ENCODE assay signal across 8 mouse cellular contexts in genomic region chr2:80969354-80969753, GRCm38 (mm10).
DNase-seq lines count a peak whose midpoint lies in the region; ATAC-seq and TF ChIP-seq lines count a peak whose summit lies in the region.
"Had no signal": no experiment of that assay in that cellular context is flagged by ENCODE, and none has a peak within 500 bp of the region (broad histone marks: within the 10 kb centered on the region; RNA-seq: fewer than 3 reads in every experiment).

No protein-coding gene starts in this region.

- no peak overlapping the region for H3K4me3 ChIP-seq in hindbrain, postnatal 0 days (ENCODE audit: low read length)
- no peak overlapping the region for H3K4me3 ChIP-seq in hindbrain, embryonic 10.5 days
- no peak overlapping the region for H3K4me3 ChIP-seq in heart, embryonic 12.5 days
- H3K4me3 ChIP-seq in left cerebral cortex, adult 2 months = no peak overlapping the region
- no peak overlapping the region for H3K4me3 ChIP-seq in stomach, embryonic 16.5 days (replicated peaks; ENCODE audit: low read length)
- H3K4me3 ChIP-seq: neural tube, embryonic 13.5 days had no signal

- WGBS in hindbrain, postnatal 0 days = 43% methylated on average over 5 of the region's 5 CpGs
- 76% methylated on average over 5 of the region's 5 CpGs for WGBS in hindbrain, embryonic 10.5 days
- WGBS in heart, embryonic 12.5 days = 12% methylated on average over 5 of the region's 5 CpGs
- WGBS in stomach, embryonic 16.5 days = 34% methylated on average over 5 of the region's 5 CpGs

- H3K4me1 ChIP-seq in hindbrain, postnatal 0 days (ENCODE audit: insufficient read depth, low read length) = no peaks in the 10 kb centered on the region
- no peaks in the 10 kb centered on the region for H3K4me1 ChIP-seq in hindbrain, embryonic 10.5 days (replicated peaks)
- H3K4me1 ChIP-seq in heart, embryonic 12.5 days (replicated peaks) = peaks cover 15% of the 10 kb centered on the region
- peaks cover 7% of the 10 kb centered on the region; the same call in 1 of the 2 replicates for H3K4me1 ChIP-seq in stomach, embryonic 16.5 days (ENCODE audit: control insufficient read depth, insufficient read depth, low read length)
- H3K4me1 ChIP-seq: neural tube, embryonic 13.5 days had no signal

- intact Hi-C loops in left cerebral cortex, adult 2 months (cut with DNase I) = no loop called here

- H3K27me3 ChIP-seq in hindbrain, postnatal 0 days (ENCODE audit: insufficient read depth, low read length) = no peaks in the 10 kb centered on the region
- H3K27me3 ChIP-seq in hindbrain, embryonic 10.5 days (ENCODE audit: insufficient read depth, poor library complexity, severe bottlenecking) = no peaks in the 10 kb centered on the region
- no peaks in the 10 kb centered on the region for H3K27me3 ChIP-seq in heart, embryonic 12.5 days (replicated peaks)
- no peaks in the 10 kb centered on the region for H3K27me3 ChIP-seq in stomach, embryonic 16.5 days (ENCODE audit: control insufficient read depth, insufficient read depth, low read length)
- H3K27me3 ChIP-seq: neural tube, embryonic 13.5 days had no signal

- no peak overlapping the region for H3K4me2 ChIP-seq in hindbrain, postnatal 0 days (ENCODE audit: low read depth, low read length)
- H3K4me2 ChIP-seq in heart, embryonic 12.5 days = 0 out of 2 replicates have a peak overlapping the region, but pooled peaks have one; percentile 12
- no peak overlapping the region for H3K4me2 ChIP-seq in stomach, embryonic 16.5 days (ENCODE audit: low read depth, low read length)
- H3K4me2 ChIP-seq: neural tube, embryonic 13.5 days had no signal

- H3K36me3 ChIP-seq in hindbrain, postnatal 0 days (ENCODE audit: insufficient read depth, low read length) = no peaks in the 10 kb centered on the region
- H3K36me3 ChIP-seq in hindbrain, embryonic 10.5 days = no peaks in the 10 kb centered on the region
- H3K36me3 ChIP-seq in heart, embryonic 12.5 days = no peaks in the 10 kb centered on the region
- no peaks in the 10 kb centered on the region for H3K36me3 ChIP-seq in stomach, embryonic 16.5 days (ENCODE audit: control insufficient read depth, insufficient read depth, low read length)
- H3K36me3 ChIP-seq: neural tube, embryonic 13.5 days had no signal

- DNase-seq in hindbrain, postnatal 0 days (ENCODE audit: low spot score) = peak; percentile 72
- DNase-seq in hindbrain, embryonic 10.5 days (ENCODE audit: low spot score) = no peak
- peak; percentile 49 to 50 for DNase-seq in cerebellum, postnatal 14 days
- DNase-seq in left cerebral cortex, adult 2 months (ENCODE audit: extremely low spot score in 1 of 2, low spot score in 2 of 2) = peak; percentile 28 to 35
- DNase-seq in spleen, adult 12 weeks (ENCODE audit: low spot score) = no peak

- H3K9me3 ChIP-seq in hindbrain, postnatal 0 days (ENCODE audit: low read length) = no peaks in the 10 kb centered on the region
- H3K9me3 ChIP-seq in hindbrain, embryonic 10.5 days = no peaks in the 10 kb centered on the region
- H3K9me3 ChIP-seq in heart, embryonic 12.5 days (replicated peaks) = no peaks in the 10 kb centered on the region
- H3K9me3 ChIP-seq in stomach, embryonic 16.5 days (replicated peaks; ENCODE audit: control insufficient read depth, low read length) = no peaks in the 10 kb centered on the region
- H3K9me3 ChIP-seq: neural tube, embryonic 13.5 days had no signal

- no peak for TF ChIP-seq CTCF in hindbrain, postnatal 0 days (IDR thresholded peaks at IDR 0.05; ENCODE audit: low read depth)
- TF ChIP-seq CTCF in left cerebral cortex, adult 2 months (IDR thresholded peaks at IDR 0.05) = no peak

- H3K9ac ChIP-seq in hindbrain, postnatal 0 days (replicated peaks; ENCODE audit: low read length) = no peak overlapping the region
- H3K9ac ChIP-seq in heart, embryonic 12.5 days = no peak overlapping the region
- no peak overlapping the region for H3K9ac ChIP-seq in stomach, embryonic 16.5 days (ENCODE audit: low read length)
- H3K9ac ChIP-seq: neural tube, embryonic 13.5 days had no signal

- peak; percentile 70 for ATAC-seq in hindbrain, postnatal 0 days
- ATAC-seq in heart, embryonic 12.5 days (ENCODE audit: insufficient number of reproducible peaks, low FRiP score) = peak; percentile 68
- ATAC-seq in stomach, embryonic 16.5 days (ENCODE audit: insufficient read depth, low FRiP score) = peak; percentile 66; the same call in 1 of the 2 replicates

- H3K27ac ChIP-seq in hindbrain, postnatal 0 days = no peak overlapping the region
- H3K27ac ChIP-seq in hindbrain, embryonic 10.5 days = no peak overlapping the region
- peak overlapping the region; percentile 79 for H3K27ac ChIP-seq in heart, embryonic 12.5 days (ENCODE audit: poor library complexity, severe bottlenecking)
- no peak overlapping the region for H3K27ac ChIP-seq in left cerebral cortex, adult 2 months
- H3K27ac ChIP-seq in stomach, embryonic 16.5 days (ENCODE audit: low read length) = peak overlapping the region; percentile 23; the same call in 1 of the 2 replicates
- H3K27ac ChIP-seq: neural tube, embryonic 13.5 days had no signal

Comparison
In these comparisons a context has a peak if more than half of its experiments do, and no peak if none do; other contexts are left out.
1. DNase-seq: peak in hindbrain, postnatal 0 days (single experiment), cerebellum, postnatal 14 days (2 of 2) and left cerebral cortex, adult 2 months (2 of 2); none in hindbrain, embryonic 10.5 days (single experiment) and spleen, adult 12 weeks (single experiment).
2. H3K27ac ChIP-seq: peak in heart, embryonic 12.5 days (single experiment) and stomach, embryonic 16.5 days (single experiment); none in hindbrain, postnatal 0 days (single experiment), hindbrain, embryonic 10.5 days (single experiment) and left cerebral cortex, adult 2 months (single experiment).
3. Peak in every context shown above with its lines, with median percentiles within 50 percentile points of each other: ATAC-seq.